Mouse (Mus musculus) left cerebral cortex, adult 11 months (tissue): ENCODE data around the gene Tjap1.

Experiments used
- DNase-seq: peaks from one replicate; pipeline ENCODE4 v3.0.0; 2022; ENCODE audit warnings: low spot score

Gene Tjap1

DNA sequence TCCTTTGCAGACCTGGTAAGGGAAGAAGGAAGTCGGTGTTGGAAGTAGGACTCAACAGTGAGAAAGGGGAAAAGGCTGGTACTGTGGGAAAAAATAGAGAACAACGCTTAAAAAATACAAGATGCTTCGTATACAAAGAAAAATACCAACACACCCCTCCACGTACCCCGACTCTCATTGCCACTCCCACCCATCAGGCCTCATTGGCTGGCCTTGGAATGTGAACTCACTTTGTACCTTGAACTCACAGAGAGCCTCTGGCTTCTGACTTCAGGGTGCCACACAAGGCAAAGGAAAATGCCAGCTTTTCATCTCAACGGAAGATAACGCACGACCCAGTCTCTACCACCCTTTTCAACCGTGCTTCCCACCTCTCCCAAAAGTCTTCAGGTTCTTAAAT lies 314 bp upstream of the Tjap1 start:
- no peak for DNase-seq

DNA sequence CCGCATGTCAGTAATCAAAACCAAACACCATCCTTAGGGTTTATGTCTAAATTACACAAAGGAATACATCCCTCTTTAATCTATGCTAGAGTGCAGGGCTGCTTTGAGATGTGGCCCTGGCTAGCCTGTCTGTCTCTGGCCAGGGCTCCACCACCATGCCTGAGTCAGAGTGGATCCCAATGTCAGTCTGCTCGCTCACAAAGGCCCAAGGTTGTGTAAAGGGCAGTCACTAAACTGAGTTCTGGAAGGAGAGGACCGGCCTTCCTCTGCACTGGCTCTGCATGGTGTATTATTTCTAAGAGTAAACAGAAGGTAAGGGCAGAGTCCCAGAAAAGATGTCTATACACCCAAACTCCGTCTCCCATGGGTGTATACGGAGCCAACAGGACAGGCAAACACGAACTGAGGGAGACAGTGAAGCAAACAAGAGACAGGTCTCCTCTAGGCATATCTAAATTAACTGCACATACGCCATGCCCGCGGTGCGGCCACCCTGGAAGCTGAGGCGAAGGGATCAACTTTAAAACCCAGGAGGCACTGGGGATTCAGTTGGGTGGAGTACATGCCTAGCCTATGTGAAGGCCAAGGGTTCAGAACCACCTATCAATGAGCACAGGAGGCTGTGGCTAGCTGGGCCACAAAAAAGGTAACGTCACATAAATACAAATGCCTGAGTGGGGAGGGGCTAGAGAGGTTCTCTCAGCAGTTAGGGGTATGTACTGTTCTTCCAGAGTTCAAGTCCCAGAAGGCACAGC lies 4.6 kb downstream of the Tjap1 start:
- DNase-seq = no peak

DNA sequence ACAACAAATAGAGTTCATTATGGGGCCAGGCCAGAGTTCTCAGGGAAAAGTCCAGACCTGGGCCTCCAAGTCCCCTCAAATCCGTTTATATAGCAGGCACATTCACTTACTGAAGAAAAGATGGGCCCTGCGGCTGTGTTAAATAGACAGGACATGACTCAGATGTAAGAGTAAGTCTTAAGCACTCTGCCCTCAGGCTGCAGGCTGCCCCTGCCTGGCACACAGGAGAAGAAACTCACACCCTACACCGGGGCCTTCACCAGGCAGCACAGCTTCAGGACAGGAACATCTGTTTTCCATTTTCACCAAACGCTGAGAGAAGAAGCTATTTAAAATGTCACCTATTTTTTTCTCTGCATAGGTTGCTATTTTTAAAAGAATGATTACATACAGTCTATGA lies 5.2 kb downstream of the Tjap1 start:
- DNase-seq = no peak

DNA sequence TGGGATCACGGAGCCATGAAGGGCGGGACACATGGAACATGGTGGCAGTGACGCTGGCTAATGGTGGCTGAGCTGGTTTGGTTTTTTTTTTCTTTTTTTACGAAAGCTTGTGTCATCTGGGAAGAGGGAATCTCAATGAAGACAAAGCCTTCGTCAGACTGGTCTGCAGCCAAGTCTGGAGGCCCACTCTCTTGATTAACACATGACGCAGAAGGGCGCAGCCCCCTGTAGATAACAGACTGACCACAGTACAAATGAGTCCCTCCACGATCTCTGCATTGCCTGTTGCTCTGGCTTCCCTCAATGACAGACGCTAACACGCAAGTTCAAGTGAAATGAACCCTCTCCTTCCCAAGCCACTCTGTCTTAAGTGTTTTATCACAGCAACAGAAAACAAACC lies 7.3 kb downstream of the Tjap1 start:
- no peak for DNase-seq

DNA sequence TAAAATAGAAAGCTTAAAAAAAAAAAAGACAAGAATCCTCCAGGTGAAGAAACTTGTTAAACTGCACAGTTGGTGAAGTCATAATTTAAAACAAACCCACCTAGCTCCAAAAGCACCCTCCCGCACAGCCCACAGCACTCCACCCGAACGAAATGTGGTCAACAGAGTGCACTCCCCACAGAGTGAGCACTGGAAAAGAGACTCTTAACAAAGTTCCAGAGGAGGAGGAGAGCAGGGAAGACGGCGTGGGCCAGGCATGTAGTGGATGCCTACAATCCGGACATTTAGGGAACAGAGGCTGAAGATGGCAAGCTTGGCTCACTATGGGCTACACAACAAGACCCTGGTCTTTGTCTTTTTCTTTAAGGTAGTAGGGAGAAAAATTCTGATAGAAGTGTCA lies 7.8 kb downstream of the Tjap1 start:
- DNase-seq = no peak

DNA sequence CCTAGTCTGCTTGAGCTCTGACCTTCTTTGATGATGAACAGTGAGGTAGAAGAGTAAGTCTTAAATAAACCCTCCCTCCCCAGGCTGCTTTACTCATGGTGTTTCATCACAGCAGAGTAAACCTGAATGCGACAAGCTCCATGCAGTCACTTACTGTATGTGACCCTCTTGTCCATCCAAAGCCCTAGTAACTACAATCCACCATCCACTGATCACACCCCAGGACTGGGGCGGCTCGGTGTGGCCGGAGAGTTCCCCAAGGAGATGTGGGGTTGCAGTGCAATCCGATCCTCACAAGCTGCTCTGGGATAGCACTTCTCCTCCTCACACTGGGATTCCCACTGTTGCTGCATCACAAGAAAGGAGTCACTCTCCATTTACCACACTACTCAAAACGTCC lies 8.4 kb downstream of the Tjap1 start:
- no peak for DNase-seq

DNA sequence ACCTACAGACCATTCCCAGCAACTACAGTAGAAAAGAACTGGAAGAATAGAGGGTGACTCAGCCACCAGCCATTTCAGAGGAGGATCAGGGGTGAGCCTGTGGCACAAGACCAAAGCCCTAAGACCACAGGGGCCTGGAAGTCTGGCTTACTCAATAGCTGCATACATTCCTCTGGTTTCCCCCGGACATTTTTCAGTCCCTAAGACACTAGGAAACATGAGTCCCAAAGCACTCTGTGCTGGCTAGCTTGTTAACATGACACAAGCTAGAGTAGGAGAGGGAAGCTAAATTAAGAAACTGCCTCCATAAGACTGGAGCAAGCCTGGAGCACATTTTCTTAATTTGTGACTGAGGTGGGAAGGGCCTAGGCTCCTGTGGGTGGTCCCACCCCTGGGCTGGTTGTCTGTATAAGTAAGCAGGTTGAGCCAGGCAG lies 9.0 kb downstream of the Tjap1 start:
- DNase-seq = no peak

DNA sequence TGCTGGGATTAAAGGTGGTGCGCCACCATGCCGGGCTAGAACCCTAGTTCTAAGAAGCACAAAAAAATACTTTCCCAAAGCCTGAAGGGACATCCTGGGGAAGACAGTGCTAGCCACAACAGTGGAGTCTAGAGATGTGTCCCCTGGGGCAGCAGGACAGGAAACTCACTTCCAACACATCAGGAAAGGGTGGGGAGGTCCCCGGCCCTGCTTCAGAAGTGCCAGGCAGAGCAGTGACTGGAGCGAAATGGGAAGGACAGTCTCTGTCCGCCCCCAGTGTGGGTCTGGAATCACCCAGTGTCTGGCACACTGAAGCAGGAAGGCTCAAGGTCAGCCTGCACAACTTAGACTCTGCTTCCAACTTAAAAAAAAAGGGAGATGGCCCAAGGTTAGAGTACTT lies 10.2 kb downstream of the Tjap1 start:
- DNase-seq = no peak

DNA sequence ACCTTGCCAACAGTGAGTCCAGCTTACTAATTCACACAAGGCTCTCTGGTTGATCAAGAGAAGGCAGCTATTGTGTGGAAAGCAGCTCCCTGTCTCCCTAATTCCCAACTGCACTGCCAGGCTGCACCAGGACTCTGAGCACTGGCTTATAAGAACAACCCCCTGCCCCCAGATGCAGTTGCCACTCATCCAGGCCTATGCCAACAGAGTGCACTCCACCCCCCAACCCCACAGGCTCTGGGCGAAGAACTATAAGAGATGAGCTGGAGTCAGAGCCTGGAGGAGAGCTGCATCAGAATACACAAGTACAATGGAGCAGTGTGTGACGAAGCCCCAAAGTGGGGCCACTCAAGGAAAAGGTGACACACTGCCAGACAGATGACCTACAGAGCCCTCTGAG lies 10.8 kb downstream of the Tjap1 start:
- no peak for DNase-seq

DNA sequence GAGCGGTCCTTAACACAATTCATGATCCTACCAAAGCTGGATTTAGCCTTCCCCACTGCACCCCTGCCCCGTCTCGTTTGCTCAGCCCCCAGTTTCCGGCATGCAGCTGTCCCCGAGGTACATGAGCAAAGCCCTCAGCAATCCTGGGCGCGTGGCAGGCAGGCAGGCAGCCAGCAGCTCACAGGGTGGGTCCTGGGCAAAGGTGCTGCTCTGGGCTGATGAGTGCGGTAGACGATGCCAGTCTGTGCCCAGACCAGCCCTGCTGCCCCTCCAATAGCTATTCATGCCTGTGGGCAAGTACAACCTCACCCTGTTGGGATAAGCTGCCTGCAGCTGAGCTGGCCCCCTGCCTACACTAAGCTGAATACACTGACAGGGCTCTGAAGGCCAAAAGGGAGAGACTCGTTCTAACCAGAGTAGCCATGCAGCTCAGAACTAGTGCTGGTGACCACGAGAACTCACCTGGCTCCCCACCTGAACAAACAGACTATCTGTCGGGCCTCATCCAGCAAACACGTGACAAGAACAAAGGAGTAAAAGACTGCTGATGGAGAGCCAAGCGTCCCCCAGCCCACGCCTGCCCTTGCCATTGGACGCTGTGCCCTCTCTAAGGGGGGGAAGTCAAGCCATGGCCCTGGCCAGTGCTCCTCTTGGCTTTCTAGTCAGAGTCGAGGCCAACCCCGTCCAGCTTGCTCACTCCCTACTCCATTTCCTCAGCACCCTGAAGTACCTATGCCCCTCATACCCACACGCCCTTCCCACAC lies 12.9 kb downstream of the Tjap1 start:
- DNase-seq = no peak

DNA sequence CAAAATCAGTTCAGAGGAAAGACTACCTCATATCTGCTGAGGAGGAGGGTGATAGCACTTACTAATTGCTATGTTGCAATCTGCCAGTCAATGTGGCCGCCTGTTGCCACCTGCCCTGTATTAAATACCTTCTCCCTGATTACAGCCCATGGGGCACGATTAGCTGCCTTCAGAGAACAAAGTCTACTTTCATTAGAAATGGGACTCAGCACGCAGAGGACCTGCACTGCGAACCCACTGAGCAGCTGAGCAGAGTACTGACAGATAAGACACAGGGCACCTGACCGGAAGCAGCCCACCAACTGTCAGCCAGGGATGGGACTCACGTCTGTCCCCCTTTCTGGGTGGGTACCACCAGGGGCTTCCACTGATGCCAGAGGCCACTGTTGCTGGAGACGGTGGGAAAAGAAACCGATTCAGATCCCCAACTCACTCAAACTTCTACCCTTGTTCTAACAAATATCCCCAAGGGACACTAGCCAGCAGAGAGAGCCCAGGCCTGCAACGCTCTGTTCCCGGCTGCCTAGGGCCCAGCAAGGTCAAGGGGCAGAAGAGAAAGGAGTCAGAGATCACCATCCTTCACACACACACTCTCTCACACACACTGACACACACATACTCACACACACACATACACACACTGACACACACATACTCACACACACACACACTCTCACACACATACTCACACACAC lies 14.7 kb downstream of the Tjap1 start:
- no peak for DNase-seq

DNA sequence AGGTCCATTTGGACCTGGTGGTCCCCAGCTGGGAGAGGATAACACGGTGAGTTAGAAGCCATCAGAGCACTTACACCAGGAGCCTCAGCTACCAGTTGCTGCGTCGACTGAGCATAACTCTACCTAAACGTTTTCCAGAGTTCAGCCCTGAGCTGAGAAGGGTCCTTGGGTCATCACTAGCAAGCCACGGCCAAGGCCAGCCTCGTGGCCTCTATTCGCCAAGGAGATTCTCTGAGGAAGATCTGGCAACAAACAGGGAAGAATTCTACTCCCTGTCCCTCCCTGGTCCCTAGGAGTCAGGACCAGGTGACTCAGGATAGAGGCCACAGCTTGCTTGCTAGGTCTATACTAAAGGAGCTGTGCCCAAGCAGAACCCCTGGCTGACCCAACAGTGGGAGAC lies 15.3 kb downstream of the Tjap1 start:
- DNase-seq = no peak

DNA sequence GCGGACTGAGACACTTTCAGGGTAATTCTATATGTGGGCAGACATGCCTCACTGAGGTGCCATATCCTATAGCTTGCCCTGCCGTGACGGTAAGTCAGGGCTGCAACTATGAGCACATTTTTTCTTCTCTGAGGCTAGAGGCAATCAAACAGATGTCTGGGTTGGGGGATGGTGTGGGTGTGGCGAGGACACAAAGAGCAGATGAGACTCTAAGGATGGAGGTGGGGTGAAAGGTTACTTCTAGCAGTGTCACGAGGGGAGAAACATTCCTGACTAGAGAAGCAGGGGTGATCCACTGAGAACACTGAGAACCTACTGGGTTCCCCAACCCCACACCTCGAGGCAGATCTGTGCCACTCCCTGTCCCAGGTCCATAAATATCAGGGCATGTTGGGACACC lies 15.8 kb downstream of the Tjap1 start:
- no peak for DNase-seq

DNA sequence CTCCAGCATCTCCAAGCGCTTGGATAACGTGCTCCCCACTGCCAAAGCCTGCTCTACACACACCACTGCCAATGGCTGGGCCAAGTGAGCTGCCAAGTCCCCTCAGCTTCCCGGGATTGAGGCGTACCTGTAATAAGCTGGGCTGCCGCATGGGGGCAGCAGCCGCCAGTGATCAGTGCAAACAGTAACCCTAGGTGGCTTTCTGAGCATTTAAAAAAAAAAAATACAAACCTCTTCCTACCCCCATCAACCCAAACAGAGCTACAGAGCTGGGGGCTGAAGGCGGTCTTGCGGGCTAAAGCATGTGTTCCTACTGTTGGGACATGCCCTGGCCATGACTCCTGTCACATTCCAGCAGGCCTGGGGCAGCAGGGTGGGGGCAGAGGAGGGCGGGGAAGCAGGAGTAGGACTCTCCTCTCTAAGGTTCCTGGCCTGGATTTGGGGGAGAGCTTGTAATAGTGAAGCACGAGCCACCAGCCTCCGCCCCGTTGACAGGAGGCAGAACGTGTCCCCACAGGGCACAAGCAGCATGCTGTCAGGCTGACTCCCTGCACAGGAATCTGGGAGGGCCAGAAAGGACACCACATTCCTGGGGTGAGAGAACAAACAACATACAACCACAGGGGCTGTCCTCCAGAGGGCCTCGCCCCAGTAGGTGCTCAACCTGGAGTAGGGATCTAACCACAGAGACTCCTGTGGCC lies 16.8 kb downstream of the Tjap1 start:
- peak; percentile 75 for DNase-seq

DNA sequence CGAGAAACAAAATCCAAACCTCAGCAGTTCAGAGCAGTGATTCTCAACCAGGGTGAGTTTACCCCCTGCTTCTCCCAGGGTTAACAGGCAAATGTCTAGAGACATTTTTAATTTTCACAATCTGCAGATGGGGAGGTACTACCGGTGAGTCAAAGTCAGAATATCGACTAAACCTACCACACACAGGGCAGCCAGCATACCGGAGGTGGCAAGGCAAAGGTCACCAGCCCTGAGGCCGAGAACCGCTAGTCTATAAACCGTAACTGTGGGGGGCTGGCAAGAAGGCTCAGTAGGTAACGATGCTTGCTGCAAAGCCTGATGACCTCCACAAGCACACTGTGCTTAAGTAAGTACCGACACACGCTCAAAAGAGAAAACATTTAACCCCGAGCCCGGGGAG lies 17.3 kb downstream of the Tjap1 start:
- DNase-seq = no peak

DNA sequence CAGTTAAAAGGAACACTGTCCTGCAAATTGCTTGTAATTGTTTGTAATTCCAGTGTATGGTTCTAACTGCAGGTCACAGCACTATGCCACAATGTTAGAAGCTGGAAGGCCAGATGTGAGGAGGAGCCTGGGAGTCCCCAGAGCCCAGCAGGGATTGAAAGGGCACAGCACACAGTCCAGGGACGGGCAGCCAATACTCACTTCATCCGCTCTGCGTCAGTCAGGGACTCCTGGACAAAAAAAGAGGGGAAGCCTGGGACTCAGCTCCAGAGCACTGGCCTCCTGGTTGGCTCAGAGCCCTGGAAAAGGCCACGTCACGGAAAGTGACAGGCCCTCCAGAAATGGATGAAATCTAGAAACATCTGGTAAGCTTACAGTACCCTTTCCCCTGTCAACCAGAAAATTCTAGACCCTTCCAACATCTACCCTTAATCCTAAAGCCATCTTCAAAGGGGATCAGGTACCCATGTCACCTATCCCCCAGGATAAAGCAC lies 20.6 kb downstream of the Tjap1 start:
- no peak for DNase-seq

DNA sequence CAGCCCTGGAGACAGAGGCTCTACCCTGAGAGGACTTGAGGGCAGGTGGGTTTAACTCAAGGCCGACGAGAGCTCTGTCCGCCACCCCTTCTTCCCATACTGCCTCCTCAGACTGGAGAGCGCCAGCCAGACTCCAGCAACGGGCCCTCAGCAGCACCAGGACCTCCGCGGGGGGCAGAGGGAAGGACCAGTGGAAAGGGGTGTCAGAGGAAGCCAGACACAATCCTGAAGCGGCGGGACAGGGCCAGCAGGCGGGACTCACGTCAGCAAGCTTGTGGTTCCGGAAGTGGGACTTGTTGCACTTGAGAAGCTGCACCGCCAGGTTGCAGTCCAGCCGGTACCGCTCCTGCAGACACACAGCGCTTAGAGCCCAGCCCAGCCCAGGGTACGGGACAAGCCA lies 23.2 kb downstream of the Tjap1 start:
- no peak for DNase-seq

DNA sequence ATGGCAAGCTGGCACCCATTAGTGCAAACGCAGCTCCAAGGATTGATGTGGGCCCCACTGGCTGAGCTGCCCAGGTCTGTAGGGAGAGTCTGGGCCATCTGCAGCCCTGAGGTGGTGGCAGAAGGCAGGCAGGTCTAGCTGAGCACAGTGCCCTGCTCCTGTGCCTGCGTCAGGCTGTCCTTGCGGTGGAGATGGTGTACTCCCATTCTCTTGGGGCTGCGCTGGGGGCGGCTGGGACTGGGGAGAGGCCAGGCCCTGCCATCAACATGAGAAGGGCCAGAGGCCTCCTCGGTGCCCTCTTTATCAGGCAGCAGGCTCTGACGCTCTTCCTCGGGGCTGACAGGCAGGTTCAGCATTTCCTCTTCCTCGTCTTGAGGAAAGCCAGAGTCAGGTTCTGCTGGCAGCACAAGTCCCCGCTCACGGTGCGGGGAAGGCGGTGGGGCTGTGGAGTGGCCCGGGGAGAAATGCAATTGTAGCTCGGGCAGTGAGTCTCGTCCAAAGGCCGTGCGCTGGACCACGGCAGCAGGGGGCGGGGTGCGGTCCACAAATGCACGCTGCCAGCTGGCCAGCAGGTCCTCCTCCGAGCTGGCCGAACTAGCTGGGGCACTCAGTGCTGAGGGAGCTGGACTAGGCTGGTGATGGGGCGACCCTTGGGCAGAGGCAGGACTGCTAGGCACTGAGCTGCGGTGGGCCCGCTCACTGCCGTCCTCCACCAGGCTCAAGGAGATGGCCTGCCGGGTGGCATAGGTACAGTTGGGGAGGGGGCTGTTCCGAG lies 24.4 kb downstream of the Tjap1 start:
- DNase-seq = no peak

DNA sequence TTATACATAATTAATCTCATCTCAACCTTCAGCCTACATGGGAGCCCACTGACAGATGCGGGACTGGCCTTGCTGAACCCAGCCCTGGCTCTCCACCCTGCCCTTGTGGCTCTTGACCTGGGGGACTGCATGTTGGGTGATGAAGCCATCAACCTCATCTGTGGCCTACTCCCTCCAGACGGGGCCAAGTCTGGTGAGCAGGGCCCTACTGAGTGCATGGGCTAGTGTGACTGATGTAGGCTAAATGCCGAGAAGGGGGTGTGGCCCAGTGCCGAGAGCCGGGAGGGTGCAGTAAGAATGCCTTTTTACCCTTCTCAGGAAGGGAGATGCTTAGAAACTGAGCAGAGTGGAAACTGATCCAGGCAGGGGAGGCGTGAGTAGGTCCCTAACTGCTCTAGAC lies 27.7 kb downstream of the Tjap1 start:
- DNase-seq = no peak

DNA sequence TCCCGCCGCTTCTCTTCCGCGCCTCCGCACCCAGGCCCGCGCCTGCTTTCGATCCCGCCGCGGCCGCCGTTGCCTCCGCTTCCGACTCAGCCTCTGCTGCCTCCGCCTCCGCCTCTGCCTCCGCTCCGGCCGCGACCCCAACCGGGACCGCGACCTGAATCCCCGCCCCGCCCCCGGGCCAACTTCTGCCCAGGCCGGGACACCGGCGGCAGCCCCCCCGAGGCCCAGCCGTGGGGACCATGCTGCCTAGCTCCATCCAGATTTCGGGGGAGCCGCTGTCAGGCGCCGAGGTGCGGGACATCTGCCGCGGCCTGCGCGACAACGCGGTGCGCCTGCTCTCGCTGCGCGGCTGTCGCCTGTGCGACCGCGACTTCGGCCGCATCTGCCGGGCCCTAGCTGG lies 28.7 kb downstream of the Tjap1 start:
- DNase-seq = no peak

DNA sequence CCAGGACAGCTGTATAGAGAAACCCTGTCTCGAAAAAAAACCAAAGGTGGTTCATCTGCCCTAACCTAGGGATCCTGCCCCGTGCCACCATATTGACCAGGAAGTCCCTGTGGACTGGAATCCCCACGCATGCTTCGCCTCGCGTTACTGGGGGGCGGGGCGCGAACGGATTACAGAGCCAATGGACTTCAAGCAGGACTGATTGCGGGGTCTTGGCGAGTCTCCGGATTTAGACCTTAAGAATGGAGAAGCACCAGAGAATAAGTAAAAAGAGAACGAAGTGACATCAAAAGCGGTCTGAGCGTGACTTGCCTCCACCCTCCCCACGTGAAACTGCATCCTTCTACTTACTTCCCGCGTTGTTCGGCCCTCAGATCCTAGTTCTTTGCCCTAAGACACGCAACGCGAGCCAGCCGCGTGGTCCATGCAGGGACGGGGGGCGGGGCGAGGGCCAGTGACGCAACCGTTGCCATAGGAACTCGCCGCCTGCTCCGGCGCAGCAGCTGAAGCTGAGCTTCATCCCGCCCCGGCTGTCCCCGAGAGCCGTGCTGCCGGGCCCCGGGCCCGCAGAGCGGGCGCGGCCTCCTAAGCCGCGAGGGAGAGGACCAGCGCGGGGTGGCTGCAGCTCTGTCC lies 29.3 kb downstream of the Tjap1 start, which contains the start of gene Lrrc73:
Lrrc73 (plus strand) TSS at position 80 of the 633 bp plus-strand sequence.
- DNase-seq = peak; percentile 89
